Mouse (Mus musculus): ENCODE results near the gene Hoxa4. TPM values are rescaled to one million over a fixed set of nuclear protein-coding genes. Genes with fewer than 3 reads are reported as not detected.

Gene Hoxa4
- polyA plus RNA-seq, 1 experiment from 2014 or later: not detected

DNA sequence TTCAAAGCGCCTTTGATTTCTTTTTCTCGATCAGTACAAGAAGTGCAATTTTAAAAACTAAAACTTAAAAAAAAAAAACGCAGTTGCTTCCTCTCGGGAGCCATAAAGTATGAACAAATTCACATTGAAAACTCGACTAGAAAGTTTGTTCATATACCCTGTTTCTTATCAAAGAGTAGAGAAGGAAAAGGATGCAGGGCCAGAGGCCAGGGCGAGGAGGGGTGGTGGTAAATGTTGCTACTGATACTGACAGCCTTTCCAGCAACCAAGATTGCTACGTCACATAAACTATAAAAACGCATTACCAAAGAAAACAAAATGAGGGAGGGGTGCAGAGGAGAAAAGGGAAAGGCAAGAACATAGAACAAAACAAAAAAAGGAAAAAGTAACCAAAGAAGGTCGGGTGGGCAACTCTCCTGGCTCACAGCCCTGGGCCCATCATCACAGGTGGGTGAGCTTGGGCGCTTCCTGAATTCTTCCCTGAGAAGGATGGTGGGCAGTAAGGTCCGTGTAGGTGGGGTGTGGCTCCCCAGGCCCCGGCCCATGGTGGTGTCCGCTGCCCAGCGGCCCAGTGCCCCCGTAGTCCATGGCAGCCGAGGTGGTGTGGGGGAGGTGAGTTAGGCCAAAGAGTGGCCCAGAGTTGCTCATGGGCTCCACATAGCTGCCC lies 21.9 kb downstream of the Hoxa4 start:
- 2% methylated on average over 16 of the region's 16 CpGs for WGBS
- no peak overlapping the region for H3K4me2 ChIP-seq (ENCODE audit: low read depth, low read length, severe bottlenecking)
- peaks cover 96% of the 10 kb centered on the region for H3K27me3 ChIP-seq (ENCODE audit: control insufficient read depth, insufficient read depth, low read length)
- ATAC-seq (replicated peaks; ENCODE audit: low FRiP score): no peak
- H3K4me1 ChIP-seq (replicated peaks; ENCODE audit: control insufficient read depth, insufficient read depth, low read length): 0 out of 2 replicates have a peak, but pooled peaks cover 3% of the 10 kb centered on the region
- peak; percentile 55 for DNase-seq (ENCODE audit: low spot score)
- no peaks in the 10 kb centered on the region for H3K36me3 ChIP-seq (ENCODE audit: control insufficient read depth, insufficient read depth, low read length)
- H3K9me3 ChIP-seq (ENCODE audit: control insufficient read depth, low read length): no peaks in the 10 kb centered on the region
- H3K4me3 ChIP-seq (ENCODE audit: low read depth, low read length): no peak overlapping the region
- no peak overlapping the region for H3K27ac ChIP-seq (ENCODE audit: low read depth, low read length)
- H3K9ac ChIP-seq (ENCODE audit: low read length): no peak overlapping the region

DNA sequence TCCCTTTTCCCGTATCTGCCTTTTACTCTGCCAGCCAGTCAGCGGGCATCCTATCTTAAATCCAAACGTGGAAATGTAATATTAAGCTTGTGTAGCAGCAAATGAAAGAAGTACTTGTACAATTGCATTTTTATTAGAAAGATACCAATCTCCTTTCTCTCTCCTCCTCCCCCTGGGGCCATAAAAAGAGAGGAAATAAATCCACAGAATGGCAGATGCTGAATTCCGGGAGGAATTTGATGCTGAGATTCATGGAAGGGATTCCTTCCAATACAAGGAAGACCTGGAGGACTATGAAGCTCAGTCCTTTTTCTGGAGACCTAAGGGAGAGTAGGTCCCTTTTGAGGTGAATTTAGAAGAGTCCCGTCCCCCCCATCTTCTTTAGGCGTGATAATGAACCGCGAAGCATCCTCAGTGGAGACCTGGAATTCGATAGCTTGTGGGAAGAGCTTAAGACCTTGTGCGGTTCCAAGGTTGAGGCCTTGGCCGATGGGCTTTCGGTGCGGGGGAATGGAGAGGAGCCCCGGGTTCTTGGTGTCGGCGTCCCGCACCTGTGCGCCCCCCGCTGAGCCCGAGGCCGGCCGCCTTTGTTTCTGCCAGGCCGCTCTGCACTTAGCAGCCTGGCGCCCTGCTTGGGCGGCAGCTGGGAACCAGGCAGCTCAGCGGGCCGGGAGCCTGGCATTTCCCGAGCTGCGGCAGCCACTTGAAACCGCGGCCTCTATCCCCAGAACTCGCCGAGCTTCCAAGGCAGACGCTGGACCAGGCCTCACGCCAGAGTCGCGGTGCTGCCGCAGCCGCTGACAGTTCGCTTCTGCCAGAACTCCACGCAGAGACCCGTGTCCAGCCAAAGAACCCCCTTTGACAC lies 23.1 kb downstream of the Hoxa4 start:
- no peak overlapping the region for H3K4me3 ChIP-seq (ENCODE audit: low read depth, low read length)
- no peak overlapping the region for H3K27ac ChIP-seq (ENCODE audit: low read depth, low read length)
- DNase-seq (ENCODE audit: low spot score) (peak; percentile 67), ATAC-seq (replicated peaks; ENCODE audit: low FRiP score) (no peak)
- no peaks in the 10 kb centered on the region for H3K36me3 ChIP-seq (ENCODE audit: control insufficient read depth, insufficient read depth, low read length)
- H3K27me3 ChIP-seq (ENCODE audit: control insufficient read depth, insufficient read depth, low read length): peaks cover 97% of the 10 kb centered on the region
- no peak overlapping the region for H3K9ac ChIP-seq (ENCODE audit: low read length)
- no peaks in the 10 kb centered on the region for H3K9me3 ChIP-seq (ENCODE audit: control insufficient read depth, low read length)
- WGBS: under 1% methylated on average over 42 of the region's 42 CpGs
- H3K4me1 ChIP-seq (replicated peaks; ENCODE audit: control insufficient read depth, insufficient read depth, low read length): 0 out of 2 replicates have a peak, but pooled peaks cover 3% of the 10 kb centered on the region
- H3K4me2 ChIP-seq (ENCODE audit: low read depth, low read length, severe bottlenecking): no peak overlapping the region

DNA sequence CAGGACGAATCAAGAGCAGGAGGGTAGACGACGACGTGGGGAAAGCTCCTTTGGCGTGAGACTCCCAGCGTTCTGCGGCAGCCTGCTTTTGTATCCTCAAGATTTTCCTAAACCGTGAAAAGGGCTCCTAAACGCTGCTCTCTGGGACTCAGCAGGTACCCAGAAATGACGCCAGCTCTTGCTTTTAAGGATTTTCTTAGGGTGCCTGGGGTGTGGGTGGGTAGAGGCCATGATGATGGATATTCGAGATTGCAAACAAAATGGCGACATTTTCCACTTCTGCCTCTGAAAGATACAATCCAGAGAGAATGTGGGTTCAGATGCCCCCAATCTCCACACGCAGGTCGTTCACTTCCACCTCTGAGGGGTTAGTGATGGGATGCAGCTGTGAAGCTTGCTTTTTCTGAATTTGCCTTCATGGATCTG lies 23.8 kb downstream of the Hoxa4 start:
- no peaks in the 10 kb centered on the region for H3K36me3 ChIP-seq (ENCODE audit: control insufficient read depth, insufficient read depth, low read length)
- no peak for ATAC-seq (replicated peaks; ENCODE audit: low FRiP score)
- DNase-seq (ENCODE audit: low spot score): peak; percentile 52
- H3K4me1 ChIP-seq (replicated peaks; ENCODE audit: control insufficient read depth, insufficient read depth, low read length): 0 out of 2 replicates have a peak, but pooled peaks cover 5% of the 10 kb centered on the region
- H3K9me3 ChIP-seq (ENCODE audit: control insufficient read depth, low read length): no peaks in the 10 kb centered on the region
- 2% methylated on average over 14 of the region's 14 CpGs for WGBS
- no peak overlapping the region for H3K4me2 ChIP-seq (ENCODE audit: low read depth, low read length, severe bottlenecking)
- H3K9ac ChIP-seq (ENCODE audit: low read length): no peak overlapping the region
- no peak overlapping the region for H3K4me3 ChIP-seq (ENCODE audit: low read depth, low read length)
- H3K27me3 ChIP-seq (ENCODE audit: control insufficient read depth, insufficient read depth, low read length): peaks cover 97% of the 10 kb centered on the region
- no peak overlapping the region for H3K27ac ChIP-seq (ENCODE audit: low read depth, low read length)

DNA sequence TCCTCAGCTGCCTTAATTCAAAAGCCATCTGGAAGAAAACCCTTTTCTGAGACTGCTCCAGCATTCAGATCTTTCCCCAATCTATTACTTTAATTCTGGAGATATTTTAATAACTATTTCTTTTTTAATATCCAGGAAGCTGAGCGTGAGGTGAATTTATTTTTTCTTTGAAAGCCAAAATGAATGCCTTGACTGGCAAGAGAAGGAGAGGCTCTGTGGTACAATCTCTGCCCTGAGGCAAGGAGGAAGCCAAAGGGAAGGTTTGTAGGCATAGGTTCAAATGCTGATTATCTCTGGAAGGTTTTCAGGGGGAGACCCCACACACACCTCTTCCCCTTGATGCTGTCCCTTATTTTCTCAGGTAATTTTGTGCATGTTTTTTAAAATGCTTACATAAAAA lies 24.4 kb downstream of the Hoxa4 start:
- Histone ChIP-seq H3K27ac (ENCODE audit: low read depth, low read length) (no peak overlapping the region), H3K4me2 (ENCODE audit: low read depth, low read length, severe bottlenecking) (no peak overlapping the region), H3K27me3 (ENCODE audit: control insufficient read depth, insufficient read depth, low read length) (peaks cover 95% of the 10 kb centered on the region), H3K36me3 (ENCODE audit: control insufficient read depth, insufficient read depth, low read length) (no peaks in the 10 kb centered on the region), H3K4me1 (replicated peaks; ENCODE audit: control insufficient read depth, insufficient read depth, low read length) (0 out of 2 replicates have a peak, but pooled peaks cover 2% of the 10 kb centered on the region), H3K9ac (ENCODE audit: low read length) (no peak overlapping the region), H3K4me3 (ENCODE audit: low read depth, low read length) (no peak overlapping the region), H3K9me3 (ENCODE audit: control insufficient read depth, low read length) (no peaks in the 10 kb centered on the region)
- DNase-seq (ENCODE audit: low spot score) (peak; percentile 41), ATAC-seq (replicated peaks; ENCODE audit: low FRiP score) (no peak)
- 7% methylated on average over 1 of the region's 1 CpGs for WGBS

DNA sequence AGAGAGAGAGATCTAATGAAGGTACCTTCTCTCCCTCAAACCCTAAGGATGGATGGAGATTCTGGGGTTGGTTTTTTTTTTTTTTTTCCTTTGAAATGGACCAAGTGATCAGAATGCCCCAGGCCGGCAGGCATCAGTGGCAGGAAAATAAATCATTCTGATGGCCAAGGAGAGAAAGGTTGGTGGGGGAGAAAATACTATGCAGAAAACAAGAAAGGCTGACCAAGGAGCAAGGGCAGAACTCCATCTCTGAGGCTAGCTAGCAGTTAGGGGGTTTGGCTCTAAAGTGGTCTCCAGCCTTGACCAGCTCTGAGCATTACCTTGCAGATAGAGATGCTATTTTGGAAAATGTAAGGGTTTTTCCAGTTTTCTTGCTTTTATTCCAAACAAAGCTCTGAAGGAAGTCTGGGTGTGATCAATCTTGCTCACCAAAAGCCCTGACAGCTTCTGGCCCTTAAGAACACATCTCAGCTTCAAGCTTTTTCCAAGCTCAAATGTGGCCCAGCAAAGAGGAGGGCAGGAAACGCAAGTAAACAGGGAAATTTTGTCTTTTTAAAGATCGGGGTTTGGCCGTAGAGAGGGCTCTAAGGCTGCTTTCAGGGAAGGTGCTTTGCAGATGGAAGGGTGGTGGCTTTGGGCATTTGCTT lies 25.0 kb downstream of the Hoxa4 start:
- DNase-seq (ENCODE audit: low spot score): peak; percentile 50
- H3K4me3 ChIP-seq (ENCODE audit: low read depth, low read length): no peak overlapping the region

DNA sequence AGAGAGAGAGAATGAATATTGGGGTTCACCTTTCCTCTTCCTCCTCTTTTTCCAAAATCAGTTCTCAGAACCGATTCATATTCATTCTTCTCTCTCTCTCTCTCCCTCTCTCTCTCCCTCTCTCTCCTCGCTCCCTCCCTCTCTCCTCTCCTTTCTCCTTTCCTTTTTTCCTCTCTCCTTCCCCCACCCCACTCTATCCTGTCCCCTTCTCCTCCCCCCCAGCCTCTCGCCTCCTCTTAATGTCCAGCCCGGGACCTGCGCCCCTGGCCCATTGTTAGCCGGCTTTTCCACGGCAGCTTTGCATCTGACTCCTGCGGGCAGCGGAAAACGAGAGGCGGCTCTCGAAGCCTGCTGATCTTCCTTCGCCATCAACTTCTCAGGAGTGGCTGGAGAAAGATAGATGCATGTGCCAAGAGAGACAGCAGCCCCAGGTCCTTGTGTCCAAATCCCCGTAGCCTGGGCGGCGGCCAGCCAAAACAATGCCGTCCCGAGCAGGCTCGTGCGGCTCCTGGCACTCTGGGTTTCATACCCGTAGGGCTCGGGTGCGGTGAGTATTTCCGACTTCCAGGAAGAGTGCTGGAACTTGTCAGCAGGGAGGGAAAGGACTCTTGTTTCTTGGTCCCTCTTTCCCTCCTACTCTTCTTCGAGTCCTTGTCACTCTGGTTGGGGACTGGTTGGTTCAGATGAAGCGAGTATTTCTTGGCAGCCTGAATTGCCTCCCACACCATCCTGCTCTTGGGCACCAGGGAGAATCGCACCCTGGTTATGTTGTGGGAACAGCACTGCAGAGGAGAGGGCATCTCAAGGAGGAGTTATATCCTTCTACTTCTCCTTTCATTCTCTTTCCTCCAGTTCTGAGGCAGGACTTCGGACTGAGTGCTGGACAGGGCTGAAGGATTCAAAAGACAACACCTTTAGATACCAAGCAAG lies 25.8 kb downstream of the Hoxa4 start:
- Histone ChIP-seq H3K36me3 (ENCODE audit: control insufficient read depth, insufficient read depth, low read length) (no peaks in the 10 kb centered on the region), H3K4me3 (ENCODE audit: low read depth, low read length) (no peak overlapping the region), H3K9me3 (ENCODE audit: control insufficient read depth, low read length) (no peaks in the 10 kb centered on the region), H3K27me3 (ENCODE audit: control insufficient read depth, insufficient read depth, low read length) (peaks cover 93% of the 10 kb centered on the region), H3K4me1 (replicated peaks; ENCODE audit: control insufficient read depth, insufficient read depth, low read length) (peaks cover 2% of the 10 kb centered on the region; the same call in 1 of the 2 replicates), H3K27ac (ENCODE audit: low read depth, low read length) (no peak overlapping the region), H3K9ac (ENCODE audit: low read length) (no peak overlapping the region), H3K4me2 (ENCODE audit: low read depth, low read length, severe bottlenecking) (no peak overlapping the region)
- ATAC-seq (replicated peaks; ENCODE audit: low FRiP score) (no peak), DNase-seq (ENCODE audit: low spot score) (peak; percentile 55)
- WGBS: under 1% methylated on average over 28 of the region's 28 CpGs

More for the DNA sequence above, 25.0 kb downstream of the Hoxa4 start:
- ATAC-seq (replicated peaks; ENCODE audit: low FRiP score): no peak
- 0 out of 2 replicates have a peak, but pooled peaks cover 2% of the 10 kb centered on the region for H3K4me1 ChIP-seq (replicated peaks; ENCODE audit: control insufficient read depth, insufficient read depth, low read length)
- H3K27ac ChIP-seq (ENCODE audit: low read depth, low read length): no peak overlapping the region
- H3K9me3 ChIP-seq (ENCODE audit: control insufficient read depth, low read length): no peaks in the 10 kb centered on the region
- WGBS: 6% methylated on average over 4 of the region's 4 CpGs
- no peak overlapping the region for H3K4me2 ChIP-seq (ENCODE audit: low read depth, low read length, severe bottlenecking)
- peaks cover 95% of the 10 kb centered on the region for H3K27me3 ChIP-seq (ENCODE audit: control insufficient read depth, insufficient read depth, low read length)
- H3K36me3 ChIP-seq (ENCODE audit: control insufficient read depth, insufficient read depth, low read length): no peaks in the 10 kb centered on the region
- no peak overlapping the region for H3K9ac ChIP-seq (ENCODE audit: low read length)

DNA sequence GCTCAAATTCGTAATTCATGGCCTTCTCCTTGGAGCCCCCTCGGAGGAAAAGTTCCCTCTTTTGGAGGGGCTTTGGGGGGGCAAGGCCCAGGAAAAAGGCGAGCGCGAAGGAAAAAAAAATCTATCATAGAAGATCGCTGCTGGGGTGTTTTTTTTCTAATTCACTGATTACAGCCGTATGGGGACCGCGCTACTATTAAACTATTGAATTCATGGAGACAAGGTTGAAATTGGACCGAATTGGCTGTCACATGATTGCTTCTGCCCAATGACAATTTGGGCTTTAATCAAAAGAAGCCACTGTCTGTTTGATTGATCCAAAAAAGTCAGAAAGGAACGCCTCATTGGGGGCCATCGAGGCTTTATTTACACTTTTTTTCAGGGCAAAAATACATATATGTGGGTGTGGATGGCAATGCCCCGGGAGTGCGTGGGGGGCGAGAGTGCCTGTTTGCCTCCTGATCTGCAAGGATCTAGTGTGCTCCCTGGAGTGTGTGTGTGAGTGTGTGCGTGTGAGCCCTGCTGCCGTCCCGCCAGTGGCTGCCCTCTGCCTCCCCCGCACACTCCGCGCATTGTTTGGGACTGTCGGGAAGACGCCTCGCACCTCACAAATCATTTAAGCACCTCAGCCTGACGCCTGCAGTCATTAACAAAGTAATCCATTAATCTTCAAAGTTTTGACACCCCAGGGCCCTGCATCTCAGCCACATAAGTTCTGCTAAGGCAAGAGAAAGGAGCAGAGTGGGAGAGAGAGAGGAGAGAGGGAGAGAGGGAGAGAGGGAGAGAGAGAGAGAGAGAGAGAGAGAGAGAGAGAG lies 26.7 kb downstream of the Hoxa4 start, which contains the start of gene Hoxa2:
TSS of gene Hoxa2 (minus strand) at position 206 of the 815 bp plus-strand sequence.
- Histone ChIP-seq H3K9ac (ENCODE audit: low read length) (no peak within 1 kb of the TSS), H3K27ac (ENCODE audit: low read depth, low read length) (no peak within 1 kb of the TSS), H3K4me1 (replicated peaks; ENCODE audit: control insufficient read depth, insufficient read depth, low read length) (peaks cover 2% of the 10 kb centered on the region; the same call in 1 of the 2 replicates), H3K27me3 (ENCODE audit: control insufficient read depth, insufficient read depth, low read length) (peaks cover 93% of the 10 kb centered on the region), H3K9me3 (ENCODE audit: control insufficient read depth, low read length) (no peaks in the 10 kb centered on the region), H3K4me2 (ENCODE audit: low read depth, low read length, severe bottlenecking) (no peak within 1 kb of the TSS), H3K4me3 (ENCODE audit: low read depth, low read length) (no peak within 1 kb of the TSS), H3K36me3 (ENCODE audit: control insufficient read depth, insufficient read depth, low read length) (no peaks in the 10 kb centered on the region)
- 0% methylated on average over 25 of the region's 25 CpGs for WGBS
- peak; percentile 56 for DNase-seq (ENCODE audit: low spot score)
- ATAC-seq (replicated peaks; ENCODE audit: low FRiP score): no peak

Data from forebrain, embryonic 11.5 days (tissue).